Mouse (Mus musculus) CD4-positive helper T cell, adult 2 months (primary cell): Measurements from ENCODE around the gene Art3.
"Not testable (repeated sequence)": the region's sequence is repeated elsewhere in the genome, so short reads cannot be mapped to it uniquely, and the experiment has no call there.

ENCODE experiments used
- DNase-seq: peaks from one replicate; pipeline ENCODE4 v3.0.0-alpha.2; 2012; ENCODE audit warnings: low read depth, missing footprints, low spot score

The Art3 gene

DNA sequence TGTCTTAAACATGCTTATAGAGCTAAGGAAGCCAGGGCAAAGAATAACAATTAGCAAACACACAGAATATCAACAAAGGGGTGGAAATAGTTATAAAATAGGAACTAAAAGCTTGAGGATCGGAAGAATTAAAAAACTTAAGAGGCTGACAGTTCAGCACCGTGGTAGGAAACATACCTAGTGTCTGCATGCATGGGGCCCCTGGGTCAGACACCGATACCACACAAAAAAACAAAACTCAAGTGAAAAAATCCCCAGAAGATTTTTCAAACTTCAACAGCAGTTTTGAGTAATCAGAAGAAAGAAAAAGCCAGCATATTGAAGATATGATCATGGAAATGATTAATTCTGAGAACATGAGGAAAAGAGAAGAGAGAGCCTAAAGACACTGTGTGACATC lies 5.1 kb downstream of the Art3 start:
- peak; percentile 13 for DNase-seq

DNA sequence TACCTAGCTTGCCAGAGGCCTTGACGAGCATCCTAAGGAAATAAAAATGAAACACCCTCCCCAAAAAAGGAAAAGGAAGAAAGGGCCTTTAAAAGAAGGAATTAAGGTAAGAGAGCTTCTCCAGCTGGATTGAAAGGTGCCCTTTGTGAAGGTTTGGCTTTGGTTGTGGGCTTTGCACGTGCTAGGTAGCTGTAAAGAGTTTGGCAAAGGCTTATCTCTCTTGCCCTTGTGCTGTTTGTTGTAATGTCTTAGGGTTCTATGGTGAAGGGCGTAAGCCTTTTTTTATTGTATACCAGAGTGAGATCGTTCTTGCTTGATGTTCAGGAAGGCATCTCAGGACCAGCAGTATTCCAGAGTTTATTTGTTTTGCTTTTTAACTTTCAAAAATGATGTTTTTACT lies 9.0 kb downstream of the Art3 start:
- DNase-seq, result no peak

DNA sequence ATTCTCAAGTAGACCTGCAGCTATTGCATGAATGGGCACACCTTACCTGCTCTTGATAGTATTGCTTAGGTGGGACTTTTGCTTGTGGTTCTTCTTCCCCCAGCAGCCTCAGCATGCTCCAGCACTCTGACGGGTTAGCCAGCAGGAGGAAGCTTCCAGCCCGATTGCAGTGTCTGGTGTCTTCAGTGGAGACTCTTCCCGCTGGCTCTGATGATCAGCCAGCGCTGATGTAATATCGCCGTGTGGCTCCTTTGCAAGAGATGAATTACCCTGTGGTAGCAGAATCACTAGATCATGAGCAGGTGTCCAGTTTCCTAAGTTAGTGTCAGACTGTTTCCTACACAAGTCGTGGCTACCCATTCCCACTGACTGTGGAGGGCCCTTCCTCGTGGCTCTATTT lies 13.4 kb downstream of the Art3 start:
- no peak for DNase-seq

- DNase-seq, result peak; percentile 85
Observed at GRCm38 (mm10) chr5:92348794-92349413, 17.3 kb downstream of the Art3 start, which contains the start of gene Cxcl10. Gene Cxcl10 (minus strand): TSS chr5:92348889.

GRCm38 (mm10) chr5:92349731-92350130 lies 18.1 kb downstream of the Art3 start:
- DNase-seq, result no peak

DNA sequence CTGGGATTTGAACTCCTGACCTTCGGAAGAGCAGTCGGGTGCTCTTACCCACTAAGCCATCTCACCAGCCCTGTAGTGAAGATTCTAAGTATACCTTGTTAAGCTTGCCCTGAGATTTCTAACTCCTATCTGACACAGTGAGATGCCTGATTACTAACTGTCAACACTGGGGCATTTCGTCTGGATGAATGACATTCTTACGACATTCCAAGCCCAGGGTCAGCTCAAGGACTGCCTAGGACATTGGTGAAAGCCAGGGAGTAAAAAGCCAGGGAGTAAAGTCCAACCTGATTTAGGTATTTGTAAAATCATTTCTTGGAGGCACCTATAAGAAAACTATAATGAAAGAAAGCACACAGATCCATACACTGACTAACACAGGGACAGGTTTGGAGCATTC lies 21.1 kb downstream of the Art3 start:
- DNase-seq, result not testable (repeated sequence)

- peak; percentile 77 for DNase-seq
Observed at GRCm38 (mm10) chr5:92353517-92353916, 21.9 kb downstream of the Art3 start.

DNA sequence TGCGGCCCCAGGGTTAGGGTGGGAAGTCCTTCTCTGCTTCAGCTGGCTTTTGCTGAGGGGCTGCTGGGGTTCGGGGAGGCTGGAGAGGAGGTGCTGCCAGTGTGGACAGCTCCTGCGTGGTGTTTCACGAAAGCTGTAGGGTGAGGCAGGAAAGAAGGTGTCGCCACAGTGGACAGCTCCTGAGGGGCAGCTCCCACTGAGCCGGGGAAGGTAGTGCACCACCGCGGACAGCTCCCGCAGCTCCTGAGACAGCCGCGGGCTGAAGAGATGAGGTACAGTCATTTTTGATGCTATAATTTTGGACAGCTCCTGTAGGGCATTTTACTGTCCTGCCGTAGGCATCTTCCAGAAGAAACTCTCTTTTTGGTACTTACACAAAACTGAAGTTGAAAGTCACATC lies 26.4 kb downstream of the Art3 start:
- DNase-seq, result no peak

DNA sequence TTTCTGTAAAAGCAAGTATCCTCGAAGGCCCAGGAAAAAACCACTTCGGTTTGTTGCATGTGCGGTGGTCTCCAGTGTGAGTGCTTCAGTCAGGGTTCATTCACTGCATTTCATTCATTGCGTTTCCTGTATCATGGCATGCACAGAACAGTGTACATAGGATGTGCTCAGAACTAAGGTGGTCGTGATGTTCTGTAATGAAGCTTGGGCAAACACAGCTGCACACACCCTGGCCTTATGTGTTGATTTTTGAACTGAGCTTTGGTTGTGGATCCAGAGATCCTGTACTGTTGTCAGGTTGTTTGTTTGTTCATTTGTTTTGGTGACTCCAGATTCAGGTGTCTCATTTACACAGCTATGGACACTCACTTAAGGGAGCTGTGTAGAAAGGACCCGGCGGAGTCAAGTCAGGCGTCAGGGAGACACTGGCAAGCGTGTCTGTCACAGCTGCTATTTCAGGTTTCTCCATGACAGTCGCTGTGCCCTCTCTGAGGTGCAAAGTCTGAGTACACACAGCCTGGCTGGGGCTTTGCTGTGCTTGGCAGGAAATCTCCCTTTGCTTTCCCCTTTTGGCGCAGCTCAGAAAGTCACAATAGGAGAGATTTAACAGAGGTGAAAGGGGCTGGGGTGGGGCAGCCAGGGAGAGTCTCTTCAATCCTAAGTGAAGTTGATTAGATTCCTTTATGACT lies 27.3 kb downstream of the Art3 start:
- no peak for DNase-seq

GRCm38 (mm10) chr5:92363179-92363578 lies 31.6 kb downstream of the Art3 start:
- no peak for DNase-seq

DNA sequence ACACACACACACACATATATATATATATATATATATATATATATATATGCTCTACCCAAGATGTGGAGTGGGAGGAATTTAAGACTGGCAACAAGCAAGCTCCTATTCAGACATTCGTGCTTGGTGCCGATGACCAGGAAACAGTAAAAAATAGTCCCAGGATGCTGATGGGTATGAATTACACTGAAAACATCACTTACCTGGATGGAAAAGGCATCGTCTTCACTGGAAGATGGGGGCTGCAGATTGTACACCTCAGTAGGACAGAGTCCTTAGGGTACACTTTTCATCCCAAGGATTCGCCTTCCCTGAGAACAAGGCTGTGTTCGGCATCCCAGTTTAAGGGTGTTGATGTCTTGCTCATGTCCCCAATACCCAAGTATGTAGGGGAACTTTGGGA lies 32.4 kb downstream of the Art3 start:
- no peak for DNase-seq

DNA sequence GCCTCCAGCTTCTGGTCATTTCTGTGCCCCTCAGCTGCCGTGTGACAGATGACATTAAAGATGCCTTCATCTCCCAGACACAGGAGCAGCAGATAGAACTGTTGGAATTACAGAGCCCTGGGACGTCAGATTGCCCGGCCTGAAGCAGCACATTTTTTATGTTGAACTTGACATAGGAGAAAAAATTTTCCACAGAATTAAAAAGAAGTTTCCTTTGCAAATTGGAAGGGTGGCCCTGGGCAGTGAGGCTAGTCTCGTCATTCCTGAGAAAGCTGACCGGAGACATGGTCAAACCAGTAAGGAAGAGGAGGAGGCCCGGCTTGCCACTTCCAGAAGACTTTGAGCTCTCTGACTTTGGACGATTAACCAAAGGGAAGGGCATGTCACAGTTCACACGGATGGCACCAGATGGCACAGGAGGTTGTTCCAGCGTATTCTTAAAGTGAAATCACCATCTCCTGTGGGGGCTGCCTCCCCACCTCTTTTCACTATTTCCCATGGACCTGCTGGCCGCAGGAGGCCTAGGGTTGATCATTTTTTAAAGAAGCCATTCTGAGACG lies 33.6 kb downstream of the Art3 start:
- no peak for DNase-seq

- no peak for DNase-seq
Observed at GRCm38 (mm10) chr5:92366565-92366964, 34.9 kb downstream of the Art3 start.

DNA sequence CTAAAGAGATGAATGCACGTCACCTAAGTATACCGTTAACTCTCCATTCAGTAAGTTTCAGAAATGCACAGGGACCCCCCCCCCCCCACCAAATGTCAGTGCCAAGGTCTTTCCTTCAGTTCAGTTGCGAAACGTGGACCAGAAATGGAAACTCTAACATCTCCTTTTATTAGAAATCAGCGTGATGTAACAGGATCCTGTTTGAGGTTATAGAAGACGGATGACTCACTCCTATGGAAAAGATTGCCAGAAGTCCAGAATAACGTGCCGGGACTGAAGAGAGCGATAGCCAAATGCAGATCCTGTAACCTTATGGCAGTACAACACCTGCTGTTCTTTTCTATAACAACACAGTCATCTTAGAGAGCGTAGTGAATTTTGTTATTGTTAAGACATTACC lies 36.8 kb downstream of the Art3 start:
- no peak for DNase-seq

DNA sequence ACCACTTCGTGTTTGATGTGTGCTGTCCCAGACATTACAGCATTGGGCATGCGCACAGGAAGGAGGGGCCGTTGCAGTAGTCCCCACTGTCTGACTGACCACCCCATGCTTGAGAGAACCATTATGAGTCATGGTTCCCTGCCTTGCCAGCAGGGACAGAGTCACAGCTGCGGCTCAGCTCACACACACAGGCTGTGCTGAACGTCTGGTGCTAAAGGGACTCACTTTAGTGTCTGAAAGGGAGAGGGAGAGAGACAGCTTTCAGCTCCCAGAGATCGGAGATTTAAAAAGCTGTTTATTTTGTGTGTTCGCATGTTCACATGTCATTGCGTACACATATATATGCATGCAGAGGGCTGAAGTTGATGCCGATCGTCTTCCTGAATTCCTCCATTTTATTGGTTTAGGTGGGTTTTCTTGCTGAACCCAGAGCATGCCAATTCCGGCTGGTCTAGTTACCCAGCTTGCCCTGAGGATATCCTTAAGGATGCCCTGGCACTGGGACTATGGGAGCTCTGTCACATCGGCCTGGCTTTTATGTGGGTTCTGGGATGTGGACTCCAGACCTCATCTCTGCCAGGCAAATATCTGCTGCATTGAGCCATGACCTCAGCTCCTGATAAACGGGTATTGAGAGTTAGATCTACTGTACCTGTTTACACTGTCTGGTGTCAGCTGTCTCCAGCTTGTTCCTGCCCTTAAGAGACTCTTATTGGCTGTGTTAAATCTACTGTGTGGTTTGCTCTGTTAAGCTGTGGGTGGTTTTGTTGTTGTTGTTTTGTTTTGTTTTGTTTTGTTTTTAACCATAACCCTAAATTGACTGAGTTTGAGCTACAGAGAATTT lies 37.7 kb downstream of the Art3 start:
- DNase-seq, result no peak

DNA sequence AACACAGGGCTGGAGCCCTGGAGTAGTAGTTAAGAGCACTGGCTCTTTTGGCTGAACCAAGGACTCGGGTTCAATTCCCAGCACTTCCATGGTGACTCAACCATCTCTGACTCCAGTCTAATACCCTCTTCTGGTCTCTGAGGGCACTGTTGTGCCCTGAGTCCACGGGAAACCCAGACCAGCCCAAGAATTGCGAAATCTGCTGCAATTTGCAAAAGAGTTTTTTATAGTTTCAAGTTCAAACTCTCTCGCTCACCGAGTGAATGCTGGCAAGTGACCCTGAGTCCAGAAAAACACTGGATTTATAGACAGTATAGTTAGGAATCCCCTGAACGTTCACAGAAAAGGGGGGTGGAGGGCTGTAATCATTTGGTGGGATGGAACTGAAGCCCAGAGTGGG lies 38.8 kb downstream of the Art3 start:
- no peak for DNase-seq

GRCm38 (mm10) chr5:92370891-92371290 lies 39.3 kb downstream of the Art3 start:
- no peak for DNase-seq

DNA sequence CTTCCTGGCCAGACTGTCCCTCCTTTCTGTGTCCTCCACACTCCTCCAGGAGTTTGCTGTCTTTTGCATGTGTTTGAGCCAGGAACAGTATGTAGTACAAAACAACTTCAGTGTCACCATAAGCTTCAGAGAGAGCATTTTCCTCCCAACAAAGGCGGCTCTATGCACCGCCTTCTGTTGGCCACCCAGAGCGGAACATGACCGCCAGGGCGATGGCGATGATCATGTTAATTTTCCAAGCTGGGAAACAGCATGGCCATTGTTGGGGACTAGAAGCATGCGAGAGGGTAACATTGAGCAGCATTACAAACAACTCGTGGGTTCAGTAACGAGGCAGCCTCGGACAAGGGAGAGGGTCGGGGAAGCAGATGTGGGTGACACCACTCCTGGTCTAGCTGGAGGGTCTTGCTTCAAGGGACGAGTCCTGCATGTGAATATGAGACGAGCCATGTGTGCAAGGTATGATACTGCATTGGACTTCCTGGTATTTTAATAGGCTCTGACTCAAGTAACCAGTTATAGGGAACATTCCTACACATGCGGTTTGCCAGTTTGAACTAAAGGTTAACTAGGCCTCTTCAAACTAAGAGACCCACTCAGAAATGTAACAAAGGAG lies 39.8 kb downstream of the Art3 start:
- no peak for DNase-seq

DNA sequence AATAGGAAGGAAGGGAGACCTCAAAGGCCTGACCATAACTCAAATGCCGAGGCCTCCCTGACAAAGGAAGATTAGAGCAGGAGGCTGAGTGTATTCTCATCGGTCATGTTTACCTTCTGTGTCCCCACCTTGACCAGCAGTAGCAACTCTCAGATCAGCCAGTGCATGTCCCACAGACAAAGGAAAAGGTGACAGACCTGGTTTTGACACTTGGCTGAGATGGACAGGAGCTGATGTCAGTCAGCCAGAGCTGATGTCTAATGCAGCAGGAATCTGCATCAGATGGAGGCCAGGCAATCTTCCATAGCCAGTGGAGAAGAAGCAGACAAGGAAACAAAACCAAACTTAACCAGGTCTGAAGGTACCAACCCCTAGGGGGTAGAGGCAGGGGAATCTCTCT lies 41.0 kb downstream of the Art3 start:
- DNase-seq, result no peak

DNA sequence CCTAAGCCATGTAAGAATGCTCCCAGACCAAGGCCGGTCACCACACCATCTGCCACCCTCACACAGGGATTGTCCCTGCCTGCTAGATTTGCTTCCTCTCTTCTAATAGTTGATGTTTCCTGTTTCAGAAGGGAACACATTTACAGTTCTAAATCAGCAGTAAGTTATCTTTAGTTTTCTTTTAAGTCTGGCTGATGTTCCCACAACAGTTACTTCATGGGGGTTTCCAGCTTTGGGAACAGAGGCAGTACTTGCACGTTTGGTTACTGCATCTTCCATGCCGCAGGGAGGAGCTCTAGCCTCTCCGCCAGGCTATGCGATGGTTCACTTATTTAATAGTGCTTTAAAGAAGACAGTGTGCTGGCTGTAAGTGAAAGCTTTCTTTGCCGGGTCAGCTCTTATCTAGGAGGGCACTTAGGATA lies 43.1 kb downstream of the Art3 start:
- DNase-seq, result peak; percentile 71

- peak; percentile 80 for DNase-seq
Observed at GRCm38 (mm10) chr5:92375368-92375767, 43.7 kb downstream of the Art3 start.
